Mouse (Mus musculus) heart, postnatal 0 days (tissue): ENCODE data around the gene P2rx7.

Experiments used
- CTCF ChIP-seq: IDR thresholded peaks from 2 replicates; pipeline ENCODE4 v1.5.1; 2016; ENCODE audit warnings: antibody characterized with exemption, control low read depth, low read depth
- EP300 ChIP-seq: IDR thresholded peaks from 2 replicates; pipeline ENCODE4 v1.6.1; 2016; ENCODE audit warnings: antibody characterized with exemption, low read depth

- TF ChIP-seq EP300 (no peak), CTCF (no peak)
Measured at GRCm38 (mm10) chr5:122736761-122737160, 93.0 kb downstream of the P2rx7 start.
